Mouse (Mus musculus): ENCODE results near the gene Zer1. TPM values are rescaled to one million over a fixed set of nuclear protein-coding genes. Genes with fewer than 3 reads are reported as not detected.
"Not testable (repeated sequence)": the region's sequence is repeated elsewhere in the genome, so short reads cannot be mapped to it uniquely, and the experiment has no call there.

The Zer1 gene
- total RNA-seq (2021): 10 to 100 TPM; 20.1 to 20.3 TPM
- long read RNA-seq, experiment 1, full-length matches to known transcripts: 2 of 11 reads
- long read RNA-seq, experiment 1, partial matches to known transcripts: 2 of 11 reads
- long read RNA-seq, experiment 1, other reads (novel, unspliced or antisense): 7 of 11 reads
- long read RNA-seq, experiment 2, full-length matches to known transcripts: 16 of 22 reads
- long read RNA-seq, experiment 2, partial matches to known transcripts: 3 of 22 reads
- long read RNA-seq, experiment 2, other reads (novel, unspliced or antisense): 3 of 22 reads

DNA sequence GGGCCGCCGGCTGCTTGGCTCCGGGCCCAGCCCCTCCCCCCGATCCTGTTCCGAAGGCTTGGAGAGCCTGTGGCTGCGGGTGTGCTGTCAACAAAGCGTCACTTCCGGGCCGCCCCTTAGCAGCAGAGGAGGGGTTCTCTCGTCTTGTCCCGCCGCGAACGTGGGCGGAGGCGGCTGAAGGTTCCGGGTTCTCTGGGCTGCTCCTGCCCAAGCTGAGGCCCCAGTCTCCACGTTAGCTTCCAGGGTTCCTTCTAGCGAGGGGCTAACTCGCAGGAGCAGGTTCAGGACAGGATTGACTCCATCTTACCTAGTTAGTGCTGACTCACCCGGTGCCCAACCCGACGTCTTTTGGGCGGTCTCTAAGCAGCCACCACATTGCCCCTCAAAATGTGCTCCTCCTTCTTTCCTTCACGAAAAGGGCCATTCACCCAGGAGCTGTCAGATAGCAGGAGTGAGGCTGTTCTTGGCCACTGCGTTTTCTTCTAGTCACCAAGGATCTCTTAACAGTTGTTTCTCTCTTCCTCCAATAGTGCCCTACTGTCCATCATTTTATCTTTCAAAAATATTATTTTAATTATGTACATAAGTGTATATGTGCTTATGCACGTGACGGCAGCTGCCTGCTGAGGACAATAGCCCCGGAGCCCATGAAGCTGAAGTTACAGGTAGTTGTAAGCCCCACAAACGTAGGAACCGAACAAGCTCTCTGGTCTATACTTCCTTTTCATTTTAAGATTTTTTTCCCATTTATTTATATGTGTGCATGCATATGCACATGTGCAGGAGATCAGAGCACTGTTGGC, at the start of gene Zer1:
Zer1 (minus strand) TSS at position 114 of the 803 bp plus-strand sequence.
- DNase-seq: peak; percentile 97

DNA sequence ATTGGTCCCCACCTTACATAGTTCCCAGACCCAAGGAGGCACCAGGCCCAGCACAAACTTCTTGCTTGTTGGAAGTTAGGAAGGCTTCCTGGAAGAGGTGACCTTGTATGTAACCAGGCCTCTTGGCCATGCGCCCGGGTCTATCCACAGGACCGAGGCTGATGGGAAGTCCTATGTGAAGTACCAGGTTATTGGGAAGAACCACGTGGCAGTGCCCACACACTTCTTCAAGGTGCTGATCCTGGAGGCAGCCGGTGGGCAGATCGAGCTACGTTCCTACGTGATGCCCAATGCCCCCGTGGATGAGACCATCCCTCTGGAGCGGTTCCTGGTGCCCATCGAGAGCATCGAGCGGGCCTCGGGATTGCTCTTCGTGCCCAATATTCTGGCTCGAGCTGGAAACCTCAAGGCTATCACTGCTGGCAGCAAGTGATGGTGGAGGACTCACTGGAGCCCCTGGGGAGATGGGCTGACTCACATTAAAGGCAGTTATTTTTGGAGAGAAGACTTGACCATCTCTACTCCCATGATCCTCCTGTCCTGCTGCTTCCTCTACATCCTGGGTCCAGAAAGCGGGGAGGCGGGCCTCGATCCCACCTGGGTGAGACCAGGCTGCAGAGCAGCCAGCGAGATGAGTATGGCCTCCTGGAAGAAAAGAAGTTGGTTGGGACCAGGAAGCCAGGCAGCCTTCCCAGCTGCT, 49.3 kb upstream of the Zer1 start:
- no peak for DNase-seq

DNA sequence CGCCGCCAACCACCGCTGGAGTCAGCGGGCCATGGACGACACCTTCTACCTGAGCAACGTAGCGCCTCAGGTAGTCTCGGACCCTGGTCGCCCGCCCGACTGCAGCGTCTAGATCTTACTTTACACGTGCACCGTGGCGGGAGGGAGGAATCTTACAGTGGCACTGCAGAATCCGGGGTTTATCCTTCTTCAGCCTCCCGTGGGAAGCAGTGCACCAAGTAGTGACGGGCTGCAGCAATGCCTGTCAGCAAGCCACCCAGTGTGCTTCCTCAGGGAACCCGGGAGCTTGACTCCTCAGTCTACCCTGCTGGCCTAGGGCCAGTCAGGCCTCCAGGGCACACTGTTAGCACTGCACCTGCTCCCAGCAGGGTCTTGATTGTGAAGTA, 47.6 kb upstream of the Zer1 start:
- no peak for DNase-seq

DNA sequence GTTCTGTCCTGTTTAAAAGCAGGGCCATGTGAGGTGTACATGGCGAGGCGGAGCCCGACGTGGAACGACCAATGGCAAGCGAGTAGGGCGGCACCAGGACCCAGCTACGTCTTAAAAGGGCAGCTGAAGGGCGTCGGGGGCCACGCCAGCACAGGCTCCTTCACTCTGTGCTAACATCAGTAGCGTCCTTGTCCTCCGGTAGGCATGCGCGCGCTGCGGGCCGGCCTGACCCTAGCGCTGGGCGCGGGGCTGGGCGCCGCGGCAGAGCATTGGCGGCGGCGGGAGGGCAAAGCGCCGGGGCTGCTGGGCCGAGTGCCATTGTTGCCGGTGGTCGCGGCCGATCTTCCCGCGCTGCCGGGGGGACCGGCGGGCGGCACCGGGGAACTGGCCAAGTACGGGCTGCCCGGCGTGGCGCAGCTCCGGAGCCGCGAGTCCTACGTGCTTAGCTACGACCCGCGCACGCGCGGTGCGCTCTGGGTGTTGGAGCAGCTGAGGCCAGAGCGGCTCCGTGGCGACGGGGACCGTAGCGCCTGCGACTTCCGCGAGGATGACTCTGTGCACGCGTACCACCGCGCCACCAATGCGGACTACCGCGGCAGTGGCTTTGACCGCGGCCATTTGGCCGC, 47.1 kb upstream of the Zer1 start, which contains the start of gene Endog:
Endog (plus strand) TSS at position 123 of the 626 bp plus-strand sequence.
- peak; percentile 90 for DNase-seq

DNA sequence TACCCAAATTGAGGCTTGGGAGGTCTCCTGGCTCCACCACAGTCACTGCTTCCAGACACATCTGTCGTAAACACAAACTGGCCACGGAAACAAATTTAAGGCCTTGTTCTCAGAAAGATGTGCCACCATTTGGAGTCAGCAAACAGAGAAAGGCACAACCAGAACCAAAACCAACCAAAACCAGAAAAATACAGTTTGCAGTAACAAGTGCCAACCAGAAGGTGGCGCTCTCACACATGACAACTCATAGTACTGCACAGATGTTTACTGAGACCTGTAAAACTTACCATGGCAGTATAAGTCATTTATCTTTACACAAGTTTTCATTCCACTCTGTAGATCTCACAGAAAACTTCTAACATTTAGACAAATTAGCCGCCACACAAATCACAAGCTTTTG, 42.3 kb upstream of the Zer1 start:
- DNase-seq: no peak

GRCm38 (mm10) chr2:30164340-30164932, 40.1 kb upstream of the Zer1 start:
- no peak for DNase-seq

- no peak for DNase-seq
Observed at GRCm38 (mm10) chr2:30161809-30162208, 37.4 kb upstream of the Zer1 start.

DNA sequence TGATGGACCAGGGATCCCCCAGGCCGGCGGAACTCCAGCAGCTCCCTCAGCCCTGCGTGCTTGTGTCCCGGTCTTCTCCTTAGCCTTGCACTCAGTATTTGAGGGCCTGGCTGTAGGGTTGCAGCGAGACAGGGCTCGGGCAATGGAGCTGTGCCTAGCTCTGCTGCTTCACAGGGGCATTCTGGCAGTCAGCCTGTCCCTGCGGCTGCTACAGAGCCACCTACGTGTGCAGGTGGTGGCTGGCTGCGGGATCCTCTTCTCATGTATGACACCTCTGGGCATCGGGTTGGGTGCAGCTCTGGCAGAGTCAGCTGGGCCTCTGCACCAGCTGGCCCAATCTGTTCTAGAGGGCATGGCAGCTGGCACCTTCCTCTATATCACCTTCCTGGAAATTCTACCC, 35.5 kb upstream of the Zer1 start:
- not testable (repeated sequence) for DNase-seq

GRCm38 (mm10) chr2:30152616-30153015, 28.2 kb upstream of the Zer1 start:
- DNase-seq: no peak

DNA sequence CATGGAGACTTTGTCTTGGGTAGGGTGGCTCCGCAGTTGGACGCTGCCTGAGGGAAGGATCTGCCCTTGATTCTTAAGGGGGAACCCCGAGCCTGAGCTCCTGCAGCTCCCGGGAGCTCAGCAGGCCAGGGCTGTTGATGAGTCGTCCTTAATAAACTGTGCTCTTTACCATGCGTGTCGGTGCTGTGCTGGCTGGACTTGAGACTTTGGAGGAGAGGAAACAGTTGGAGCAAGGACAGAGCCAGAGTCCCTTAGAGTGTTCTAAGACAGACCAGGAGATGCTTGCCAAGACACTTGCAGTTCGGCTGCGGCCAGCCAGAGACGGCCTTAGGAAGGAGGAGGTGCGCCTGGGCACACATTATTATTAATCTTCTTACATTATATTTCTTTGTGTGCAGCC, 27.5 kb upstream of the Zer1 start:
- no peak for DNase-seq

GRCm38 (mm10) chr2:30147466-30147865, 23.1 kb upstream of the Zer1 start:
- no peak for DNase-seq

- DNase-seq: no peak
Observed at GRCm38 (mm10) chr2:30144436-30144835, 20.1 kb upstream of the Zer1 start.

DNA sequence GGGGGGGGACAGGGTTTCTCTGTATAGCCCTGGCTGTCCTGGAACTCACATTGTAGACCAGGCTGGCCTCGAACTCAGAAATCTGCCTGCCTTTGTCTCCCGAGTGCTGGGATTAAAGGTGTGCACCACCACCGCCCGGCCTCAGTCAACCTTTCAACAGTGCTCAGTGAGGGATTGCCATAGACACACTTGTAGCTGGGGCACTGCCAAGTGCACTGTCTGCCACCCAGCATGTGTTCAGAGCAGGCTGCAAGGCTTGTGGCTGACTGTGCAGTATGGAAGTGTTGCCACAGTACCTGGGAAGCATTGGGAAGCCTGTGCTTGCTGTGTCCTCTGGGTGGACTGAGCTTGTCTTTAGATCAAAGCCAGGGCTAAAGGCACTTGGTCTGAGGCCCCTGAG, 15.6 kb upstream of the Zer1 start:
- not testable (repeated sequence) for DNase-seq

DNA sequence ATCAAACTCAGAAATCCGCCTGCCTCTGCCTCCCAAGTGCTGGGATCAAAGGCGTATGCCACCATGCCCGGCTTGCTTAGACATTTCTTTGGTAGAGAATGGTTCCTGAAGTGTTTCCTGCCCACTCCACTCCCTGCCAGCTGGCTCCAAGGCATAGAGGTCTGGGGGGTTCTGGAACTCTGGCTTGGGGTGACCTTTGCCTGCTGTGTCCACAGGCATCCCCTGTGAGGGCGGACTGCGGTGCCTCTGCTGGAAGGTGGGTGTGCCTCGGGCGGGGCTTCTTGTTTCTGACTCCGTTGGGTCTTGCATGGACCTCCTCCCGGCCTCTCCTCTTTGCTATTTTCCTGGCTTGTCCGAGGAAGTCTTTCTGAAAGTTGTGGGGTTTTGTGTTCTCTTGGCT, 12.1 kb upstream of the Zer1 start:
- no peak for DNase-seq

GRCm38 (mm10) chr2:30134928-30135620, 10.7 kb upstream of the Zer1 start:
- DNase-seq: no peak

DNA sequence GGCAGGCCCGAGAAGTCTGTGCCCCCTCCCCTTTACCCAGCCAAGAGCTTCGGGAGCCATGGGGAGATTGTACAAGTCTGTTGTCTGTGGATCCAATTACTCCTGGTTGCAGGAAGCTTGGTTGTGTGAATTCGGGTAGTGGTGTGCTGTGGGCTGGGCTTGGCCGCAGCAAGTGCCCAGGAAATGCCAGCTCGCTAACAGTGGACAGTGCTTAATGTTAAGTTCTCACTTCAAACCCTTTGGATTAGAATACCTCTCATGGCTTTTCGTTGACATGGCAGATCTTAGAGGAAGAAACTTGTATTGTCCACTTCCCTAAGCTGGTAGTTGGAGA, 10.0 kb upstream of the Zer1 start:
- DNase-seq: no peak

GRCm38 (mm10) chr2:30133613-30134377, 9.4 kb upstream of the Zer1 start, which contains the start of gene Tbc1d13:
Tbc1d13 (plus strand) TSS chr2:30133746.
- DNase-seq: peak; percentile 97

DNA sequence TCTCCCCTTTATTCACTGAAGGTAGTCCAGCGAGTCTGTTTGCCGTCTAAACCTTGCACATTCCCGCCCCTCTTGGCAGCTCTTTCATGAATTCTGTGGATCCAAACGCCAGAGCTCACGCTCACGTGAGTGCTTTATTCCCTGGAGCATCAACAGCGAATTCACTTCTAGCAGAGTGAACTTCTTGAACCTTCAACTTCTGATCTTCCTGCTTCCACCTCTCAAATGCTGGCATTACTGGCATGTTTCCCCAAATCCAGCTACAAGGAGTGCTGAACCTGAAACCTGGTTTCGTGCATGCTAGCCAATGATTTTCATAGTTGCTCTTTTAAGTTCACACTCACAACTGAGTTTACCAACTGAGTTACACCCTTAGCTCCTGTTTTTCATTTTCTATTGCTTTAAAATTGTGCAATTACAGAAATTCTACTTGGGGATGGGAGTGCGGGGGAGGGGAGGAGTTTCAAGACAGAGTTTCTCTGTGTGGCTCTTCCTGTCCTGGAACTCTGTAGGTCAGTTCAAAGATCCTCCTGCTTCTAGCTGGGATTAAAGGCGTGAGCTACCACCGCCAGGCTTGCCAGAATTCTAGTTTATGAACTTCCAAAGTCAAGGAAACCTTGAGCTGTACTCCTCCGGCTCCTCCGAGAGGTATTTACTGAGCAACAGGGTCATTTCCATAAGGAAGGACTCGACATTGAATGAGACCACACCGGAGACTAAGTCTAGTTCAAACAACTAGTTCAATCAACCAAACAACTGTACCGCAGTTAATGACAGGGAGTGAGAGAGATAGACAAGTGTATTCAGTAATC, 8.6 kb upstream of the Zer1 start:
- DNase-seq: no peak

- DNase-seq: not testable (repeated sequence)
Observed at GRCm38 (mm10) chr2:30131240-30131639, 6.9 kb upstream of the Zer1 start.

GRCm38 (mm10) chr2:30130156-30130555, 5.8 kb upstream of the Zer1 start:
- DNase-seq: no peak

Measured in gastrocnemius, postnatal 25 days (tissue).